Mouse (Mus musculus) liver, embryonic 14.5 days (tissue): ENCODE results near the gene Plin4. TPM values are rescaled to one million over a fixed set of nuclear protein-coding genes. Genes with fewer than 3 reads are reported as not detected.

Source experiments
- ATAC-seq: fragments of 200-750 bp; cut with Nextera tagmentation; 2 replicates; pipeline ENCODE4 v1.8.0; 2017; ENCODE audit warnings: moderate number of reproducible peaks, mild to moderate bottlenecking, moderate library complexity; ENCODE audit not compliant: insufficient read depth
- DNase-seq, 3 experiments: peaks; one replicate each; pipeline ENCODE4 v3.0.0-alpha.2; 2012 to 2013; ENCODE audit warnings: low read depth in 3 of 3, low spot score in 3 of 3
- H3K27ac ChIP-seq: fragments of 300-500 bp; sonication (generic); 2 replicates; pipeline ENCODE4 v1.5.1; 2014; ENCODE audit warnings: moderate library complexity, mild to moderate bottlenecking, control low read depth, inconsistent platforms
- H3K27me3 ChIP-seq: fragments of 300-500 bp; sonication (generic); 2 replicates; pipeline ENCODE4 v1.6.1; 2014; ENCODE audit warnings: mild to moderate bottlenecking, low read length, moderate library complexity; ENCODE audit not compliant: control insufficient read depth, insufficient read depth
- H3K36me3 ChIP-seq: fragments of 300-500 bp; sonication (generic); replicated peaks from 2 replicates; pipeline ENCODE4 v1.6.1; 2014; ENCODE audit warnings: low read depth; ENCODE audit not compliant: control insufficient read depth, insufficient read depth
- H3K4me1 ChIP-seq, 2 experiments: fragments of 200-500 bp in 1 of 2; fragments of 300-500 bp in 1 of 2; sonication (generic) in 1 of 2; replicated peaks; 2 replicates each; pipeline ENCODE4 v1.6.1; 2012 to 2014; ENCODE audit warnings: antibody characterized with exemption in 1 of 2, inconsistent platforms in 1 of 2, low read length in 1 of 2; ENCODE audit not compliant: control insufficient read depth in 2 of 2, insufficient read depth in 2 of 2
- H3K4me2 ChIP-seq: fragments of 300-500 bp; sonication (generic); 2 replicates; pipeline ENCODE4 v1.6.1; 2014; ENCODE audit warnings: low read depth, mild to moderate bottlenecking, control low read depth, moderate library complexity
- H3K4me3 ChIP-seq, 2 experiments: fragments of 200-500 bp in 1 of 2; fragments of 300-500 bp in 1 of 2; sonication (generic) in 1 of 2; 2 replicates each; pipeline ENCODE4 v1.5.1; 2012 to 2014; ENCODE audit warnings: low read depth in 2 of 2, low read length in 2 of 2, mild to moderate bottlenecking in 2 of 2, control low read depth in 1 of 2, inconsistent platforms in 1 of 2, moderate library complexity in 1 of 2; ENCODE audit not compliant: insufficient read depth in 1 of 2
- H3K9ac ChIP-seq: fragments of 300-500 bp; sonication (generic); replicated peaks from 2 replicates; pipeline ENCODE4 v1.6.1; 2014; ENCODE audit warnings: mild to moderate bottlenecking, control low read depth, moderate library complexity
- H3K9me3 ChIP-seq: fragments of 300-500 bp; sonication (generic); 2 replicates; pipeline ENCODE4 v1.6.1; 2016; ENCODE audit warnings: low read length, mixed read lengths; ENCODE audit not compliant: control insufficient read depth
- CTCF ChIP-seq: IDR thresholded peaks from 2 replicates; pipeline ENCODE4 v1.5.1; 2016; ENCODE audit warnings: antibody characterized with exemption, low read depth, control low read depth
- EP300 ChIP-seq: IDR thresholded peaks from 2 replicates; pipeline ENCODE4 v1.6.1; 2016; ENCODE audit warnings: antibody characterized with exemption, low read depth
- WGBS: fragments of 180-500 bp; shearing (Covaris S2); extraction: QIAGEN DNeasy Blood & Tissue Kit; methylation state at CpG from one replicate; pipeline ENCODE4 v1.1.7; 2014; ENCODE audit not compliant: insufficient replicate concordance; 5-methylcytosine and 5-hydroxymethylcytosine counted together
- polyA plus RNA-seq, 2 experiments: library from polyadenylated mRNA; depleted of rRNA in 1 of 2; stranded (reverse) in 1 of 2; unstranded in 1 of 2; fragments of >200 nt; fragmentation: Nextera tagmentation in 1 of 2; extraction: Ambion mirVana in 1 of 2; gene quantifications; 2 replicates each; pipeline versions ENCODE4 v1.2.1 to v1.2.3; 2012 to 2014

The Plin4 gene
- polyA plus RNA-seq, 2 experiments, result 0.01 to 0.03 TPM

GRCm38 (mm10) chr17:56128246-56128645 is 18.6 kb upstream of the Plin4 start:
- Histone ChIP-seq H3K4me3 (no peak overlapping the region), H3K4me1 (peaks cover 2 to 3% of the 10 kb centered on the region in 2 experiments; a peak in 2 of 4 replicates), H3K27me3 (peaks cover 8% of the 10 kb centered on the region; the same call in 1 of the 2 replicates), H3K27ac (no peak overlapping the region), H3K36me3 (no peaks in the 10 kb centered on the region), H3K4me2 (no peak overlapping the region), H3K9ac (no peak overlapping the region), H3K9me3 (no peaks in the 10 kb centered on the region)
- TF ChIP-seq CTCF (no peak), EP300 (no peak)
- no peak for DNase-seq
- 56% methylated on average over 15 of the region's 15 CpGs for WGBS
- ATAC-seq, result no peak

- no peaks in the 10 kb centered on the region for H3K36me3 ChIP-seq
- H3K4me1 ChIP-seq, result no peaks in the 10 kb centered on the region
- H3K4me3 ChIP-seq, result no peak overlapping the region
- 65% methylated on average over 11 of the region's 11 CpGs for WGBS
- no peak overlapping the region for H3K27ac ChIP-seq
- no peak for DNase-seq
- peaks cover 4% of the 10 kb centered on the region; the same call in 1 of the 2 replicates for H3K9me3 ChIP-seq
- no peak for ATAC-seq
- peaks cover 16% of the 10 kb centered on the region for H3K27me3 ChIP-seq
- no peak overlapping the region for H3K9ac ChIP-seq
- TF ChIP-seq CTCF, result no peak
- TF ChIP-seq EP300, result no peak
- no peak overlapping the region for H3K4me2 ChIP-seq
Measured at GRCm38 (mm10) chr17:56126175-56126574, 16.6 kb upstream of the Plin4 start.

- DNase-seq (no peak), ATAC-seq (no peak)
- Histone ChIP-seq H3K9me3 (peaks cover 4% of the 10 kb centered on the region; the same call in 1 of the 2 replicates), H3K4me3 (no peak overlapping the region), H3K9ac (no peak overlapping the region), H3K4me2 (no peak overlapping the region), H3K27me3 (peaks cover 25% of the 10 kb centered on the region), H3K36me3 (no peaks in the 10 kb centered on the region), H3K27ac (no peak overlapping the region), H3K4me1 (no peaks in the 10 kb centered on the region)
- TF ChIP-seq CTCF (no peak), EP300 (no peak)
- WGBS, result 72% methylated on average over 4 of the region's 4 CpGs
Measured at GRCm38 (mm10) chr17:56125276-56125630, 15.7 kb upstream of the Plin4 start.

GRCm38 (mm10) chr17:56124377-56125275 is 15.0 kb upstream of the Plin4 start:
- peak overlapping the region; percentile 51 for H3K4me2 ChIP-seq
- no peak overlapping the region for H3K27ac ChIP-seq
- no peaks in the 10 kb centered on the region for H3K4me1 ChIP-seq
- H3K36me3 ChIP-seq, result no peaks in the 10 kb centered on the region
- H3K27me3 ChIP-seq, result peaks cover 32% of the 10 kb centered on the region
- no peak overlapping the region for H3K9ac ChIP-seq
- WGBS, result 38% methylated on average over 59 of the region's 59 CpGs
- DNase-seq (peak in 1 of 3 experiments; percentile 31), ATAC-seq (no peak)
- H3K4me3 ChIP-seq, result peak overlapping the region in 1 of 2 experiments; percentile 27; a peak in 2 of 4 replicates
- peak; percentile 88 for TF ChIP-seq CTCF
- no peak for TF ChIP-seq EP300
- peaks cover 4% of the 10 kb centered on the region; the same call in 1 of the 2 replicates for H3K9me3 ChIP-seq

- TF ChIP-seq CTCF (no peak), EP300 (no peak)
- Histone ChIP-seq H3K36me3 (no peaks in the 10 kb centered on the region), H3K4me3 (no peak overlapping the region)
Measured at GRCm38 (mm10) chr17:56123681-56124340, 14.2 kb upstream of the Plin4 start.

More at GRCm38 (mm10) chr17:56123681-56124340, 14.2 kb upstream of the Plin4 start:
- no peak for DNase-seq
- no peaks in the 10 kb centered on the region for H3K4me1 ChIP-seq
- no peak overlapping the region for H3K9ac ChIP-seq
- WGBS, result 58% methylated on average over 59 of the region's 59 CpGs
- peaks cover 4% of the 10 kb centered on the region; the same call in 1 of the 2 replicates for H3K9me3 ChIP-seq
- no peak for ATAC-seq
- peak overlapping the region; percentile 51 for H3K4me2 ChIP-seq
- peaks cover 40% of the 10 kb centered on the region for H3K27me3 ChIP-seq
- H3K27ac ChIP-seq, result no peak overlapping the region
